Mouse (Mus musculus): ENCODE measurements at regions not wholly inside any gene's neighbourhood (a gene's known extent, or its start where the extent isn't known, plus 50 kb on each side); places are given as distances from the start of the nearest gene placed in this dataset.

GRCm38 (mm10) chr2:148558365-148558764 is 114.0 kb upstream of the Nxt1 start:
- no peak for DNase-seq (ENCODE audit: low spot score in 2 of 2)

- no peak for DNase-seq (ENCODE audit: low spot score in 2 of 2)
Observed at GRCm38 (mm10) chr2:148551207-148551606, 107.8 kb upstream of the Cd93 start.

GRCm38 (mm10) chr2:148549618-148550017 is 106.3 kb upstream of the Cd93 start:
- DNase-seq (ENCODE audit: low spot score in 2 of 2) = no peak

GRCm38 (mm10) chr2:148542340-148542739 is 99.0 kb upstream of the Cd93 start:
- no peak for DNase-seq (ENCODE audit: low spot score in 2 of 2)

- DNase-seq (ENCODE audit: low spot score in 2 of 2) = no peak
Observed at GRCm38 (mm10) chr2:148537914-148538510, 94.6 kb upstream of the Cd93 start.

- no peak for DNase-seq (ENCODE audit: low spot score in 2 of 2)
Observed at GRCm38 (mm10) chr2:148537251-148537650, 93.9 kb upstream of the Cd93 start.

- DNase-seq (ENCODE audit: low spot score in 2 of 2) = no peak
Observed at GRCm38 (mm10) chr2:148536608-148537007, 93.2 kb upstream of the Cd93 start.

GRCm38 (mm10) chr2:148535562-148536180 is 92.3 kb upstream of the Cd93 start:
- DNase-seq (ENCODE audit: low spot score in 2 of 2) = no peak

GRCm38 (mm10) chr2:148532051-148532450 is 88.7 kb upstream of the Cd93 start:
- DNase-seq (ENCODE audit: low spot score in 2 of 2) = no peak

- DNase-seq (ENCODE audit: low spot score in 2 of 2) = no peak
Observed at GRCm38 (mm10) chr2:148530546-148530945, 87.2 kb upstream of the Cd93 start.

- DNase-seq (ENCODE audit: low spot score in 2 of 2) = no peak
Observed at GRCm38 (mm10) chr2:148529900-148530299, 86.5 kb upstream of the Cd93 start.

GRCm38 (mm10) chr2:148527755-148528154 is 84.4 kb upstream of the Cd93 start:
- DNase-seq (ENCODE audit: low spot score in 2 of 2) = no peak

GRCm38 (mm10) chr2:148525496-148525895 is 82.1 kb upstream of the Cd93 start:
- no peak for DNase-seq (ENCODE audit: low spot score in 2 of 2)

GRCm38 (mm10) chr2:148523401-148523800 is 80.0 kb upstream of the Cd93 start:
- DNase-seq (ENCODE audit: low spot score in 2 of 2) = no peak

- no peak for DNase-seq (ENCODE audit: low spot score in 2 of 2)
Observed at GRCm38 (mm10) chr2:148522936-148523335, 79.6 kb upstream of the Cd93 start.

- DNase-seq (ENCODE audit: low spot score in 2 of 2) = no peak
Observed at GRCm38 (mm10) chr2:148521966-148522575, 78.7 kb upstream of the Cd93 start.

- DNase-seq (ENCODE audit: low spot score in 2 of 2) = no peak
Observed at GRCm38 (mm10) chr2:148520291-148520690, 76.9 kb upstream of the Cd93 start.

- no peak for DNase-seq (ENCODE audit: low spot score in 2 of 2)
Observed at GRCm38 (mm10) chr2:148519689-148520290, 76.4 kb upstream of the Cd93 start.

GRCm38 (mm10) chr2:148517906-148518305 is 74.5 kb upstream of the Cd93 start:
- DNase-seq (ENCODE audit: low spot score in 2 of 2) = no peak

GRCm38 (mm10) chr2:148510008-148510681 is 66.8 kb upstream of the Cd93 start:
- DNase-seq (ENCODE audit: low spot score in 2 of 2) = no peak

- no peak for DNase-seq (ENCODE audit: low spot score in 2 of 2)
Observed at GRCm38 (mm10) chr2:148509357-148509756, 66.0 kb upstream of the Cd93 start.

- DNase-seq (ENCODE audit: low spot score in 2 of 2) = no peak
Observed at GRCm38 (mm10) chr2:148507523-148507922, 64.2 kb upstream of the Cd93 start.

Measured in thymus, postnatal 10 days (tissue).